Mouse (Mus musculus): ENCODE results near the gene Psmd9. TPM values are rescaled to one million over a fixed set of nuclear protein-coding genes. Genes with fewer than 3 reads are reported as not detected.
"Not testable (repeated sequence)": the region's sequence is repeated elsewhere in the genome, so short reads cannot be mapped to it uniquely, and the experiment has no call there.

The Psmd9 gene
- polyA plus RNA-seq, 1 experiment from 2014 or later = 66.7 TPM

- H3K4me2 ChIP-seq = no peak overlapping the region
- H3K4me3 ChIP-seq (ENCODE audit: low read depth, low read length) = no peak overlapping the region
- H3K27ac ChIP-seq (ENCODE audit: low read depth, low read length) = no peak overlapping the region
- H3K36me3 ChIP-seq (ENCODE audit: control insufficient read depth, insufficient read depth, low read length) = no peaks in the 10 kb centered on the region
- no peak overlapping the region for H3K9ac ChIP-seq (ENCODE audit: low read depth, low read length)
- 68% methylated on average over 6 of the region's 6 CpGs for WGBS (ENCODE audit: insufficient replicate concordance)
- H3K27me3 ChIP-seq (ENCODE audit: control insufficient read depth, insufficient read depth, low read length) = no peaks in the 10 kb centered on the region
- ATAC-seq (replicated peaks; ENCODE audit: insufficient number of reproducible peaks, low FRiP score, low TSS enrichment) = no peak
- H3K4me1 ChIP-seq (ENCODE audit: control insufficient read depth, insufficient read depth, low read length) = no peaks in the 10 kb centered on the region
- H3K9me3 ChIP-seq (replicated peaks; ENCODE audit: control insufficient read depth, low read length) = no peaks in the 10 kb centered on the region
These were observed 22.2 kb downstream of the Psmd9 start for GRCm38 (mm10) chr5:123191427-123191826.

DNA sequence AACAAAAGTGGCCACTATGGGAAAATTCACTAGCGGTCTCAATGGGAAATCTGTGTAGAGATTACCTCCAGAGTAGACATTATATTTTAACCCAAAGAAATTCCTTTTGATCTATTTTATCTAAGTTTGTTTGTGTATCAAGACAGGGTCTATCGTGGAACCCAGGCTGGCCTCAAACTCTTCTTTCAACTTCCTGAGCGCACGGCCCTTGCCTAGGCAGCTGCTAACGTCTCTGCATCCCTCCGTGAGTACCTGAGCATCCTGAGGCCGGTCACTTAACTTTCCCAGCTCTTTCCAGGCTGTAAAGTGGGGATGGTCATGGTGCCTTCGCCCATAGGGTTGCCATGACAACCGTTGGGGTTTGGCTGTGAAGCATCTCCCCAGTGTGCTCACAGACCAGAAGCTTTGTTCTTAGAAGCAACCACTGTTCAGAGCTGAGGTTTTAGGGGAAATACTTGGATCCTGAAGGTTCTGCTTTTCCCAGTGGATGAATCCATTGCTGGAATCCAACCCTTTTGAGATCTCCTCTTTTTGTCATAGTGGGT is 23.5 kb downstream of the Psmd9 start:
- Histone ChIP-seq H3K9me3 (replicated peaks; ENCODE audit: control insufficient read depth, low read length) (no peaks in the 10 kb centered on the region), H3K4me1 (ENCODE audit: control insufficient read depth, insufficient read depth, low read length) (no peaks in the 10 kb centered on the region), H3K36me3 (ENCODE audit: control insufficient read depth, insufficient read depth, low read length) (no peaks in the 10 kb centered on the region), H3K27ac (ENCODE audit: low read depth, low read length) (no peak overlapping the region), H3K4me3 (ENCODE audit: low read depth, low read length) (no peak overlapping the region), H3K4me2 (no peak overlapping the region), H3K9ac (ENCODE audit: low read depth, low read length) (no peak overlapping the region), H3K27me3 (ENCODE audit: control insufficient read depth, insufficient read depth, low read length) (no peaks in the 10 kb centered on the region)
- WGBS (ENCODE audit: insufficient replicate concordance) = 59% methylated on average over 9 of the region's 9 CpGs
- ATAC-seq (replicated peaks; ENCODE audit: insufficient number of reproducible peaks, low FRiP score, low TSS enrichment) = no peak

DNA sequence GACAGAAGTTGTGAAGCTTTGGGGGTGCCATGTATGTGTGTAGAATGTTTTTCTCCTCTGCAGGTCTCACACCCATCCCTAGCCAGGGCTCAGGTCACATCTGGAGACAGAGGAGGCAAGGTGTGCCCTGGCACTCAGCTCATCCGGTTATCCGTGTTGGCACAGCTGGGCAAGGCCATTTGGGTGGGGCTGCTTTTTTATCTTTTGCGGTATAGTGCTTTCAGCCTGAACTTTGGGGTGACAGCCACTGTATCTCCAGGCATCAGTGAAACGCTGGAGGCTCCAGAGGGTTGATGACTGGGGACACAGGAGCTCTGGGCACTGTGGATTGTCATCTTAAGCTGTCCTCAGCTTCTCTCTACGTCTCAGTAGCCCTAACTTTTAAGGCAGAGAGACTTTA is 24.2 kb downstream of the Psmd9 start:
- H3K4me2 ChIP-seq = no peak overlapping the region
- no peaks in the 10 kb centered on the region for H3K9me3 ChIP-seq (replicated peaks; ENCODE audit: control insufficient read depth, low read length)
- H3K27ac ChIP-seq (ENCODE audit: low read depth, low read length) = no peak overlapping the region
- no peaks in the 10 kb centered on the region for H3K36me3 ChIP-seq (ENCODE audit: control insufficient read depth, insufficient read depth, low read length)
- no peak for ATAC-seq (replicated peaks; ENCODE audit: insufficient number of reproducible peaks, low FRiP score, low TSS enrichment)
- H3K4me3 ChIP-seq (ENCODE audit: low read depth, low read length) = no peak overlapping the region
- no peak overlapping the region for H3K9ac ChIP-seq (ENCODE audit: low read depth, low read length)
- WGBS (ENCODE audit: insufficient replicate concordance) = 68% methylated on average over 5 of the region's 5 CpGs
- no peaks in the 10 kb centered on the region for H3K4me1 ChIP-seq (ENCODE audit: control insufficient read depth, insufficient read depth, low read length)
- H3K27me3 ChIP-seq (ENCODE audit: control insufficient read depth, insufficient read depth, low read length) = no peaks in the 10 kb centered on the region

GRCm38 (mm10) chr5:123194856-123195255 is 25.6 kb downstream of the Psmd9 start:
- no peaks in the 10 kb centered on the region for H3K27me3 ChIP-seq (ENCODE audit: control insufficient read depth, insufficient read depth, low read length)
- no peak for ATAC-seq (replicated peaks; ENCODE audit: insufficient number of reproducible peaks, low FRiP score, low TSS enrichment)
- H3K9ac ChIP-seq (ENCODE audit: low read depth, low read length) = no peak overlapping the region
- WGBS (ENCODE audit: insufficient replicate concordance) = 79% methylated on average over 6 of the region's 6 CpGs
- no peaks in the 10 kb centered on the region for H3K9me3 ChIP-seq (replicated peaks; ENCODE audit: control insufficient read depth, low read length)
- H3K4me2 ChIP-seq = no peak overlapping the region
- no peak overlapping the region for H3K4me3 ChIP-seq (ENCODE audit: low read depth, low read length)
- H3K4me1 ChIP-seq (ENCODE audit: control insufficient read depth, insufficient read depth, low read length) = no peaks in the 10 kb centered on the region
- H3K27ac ChIP-seq (ENCODE audit: low read depth, low read length) = no peak overlapping the region
- no peaks in the 10 kb centered on the region for H3K36me3 ChIP-seq (ENCODE audit: control insufficient read depth, insufficient read depth, low read length)

- no peak overlapping the region for H3K4me2 ChIP-seq
- H3K4me3 ChIP-seq (ENCODE audit: low read depth, low read length) = no peak overlapping the region
- no peak overlapping the region for H3K9ac ChIP-seq (ENCODE audit: low read depth, low read length)
- no peaks in the 10 kb centered on the region for H3K4me1 ChIP-seq (ENCODE audit: control insufficient read depth, insufficient read depth, low read length)
- no peaks in the 10 kb centered on the region for H3K9me3 ChIP-seq (replicated peaks; ENCODE audit: control insufficient read depth, low read length)
- 85% methylated on average over 16 of the region's 16 CpGs for WGBS (ENCODE audit: insufficient replicate concordance)
- H3K27me3 ChIP-seq (ENCODE audit: control insufficient read depth, insufficient read depth, low read length) = no peaks in the 10 kb centered on the region
- ATAC-seq (replicated peaks; ENCODE audit: insufficient number of reproducible peaks, low FRiP score, low TSS enrichment) = no peak
- H3K27ac ChIP-seq (ENCODE audit: low read depth, low read length) = no peak overlapping the region
- no peaks in the 10 kb centered on the region for H3K36me3 ChIP-seq (ENCODE audit: control insufficient read depth, insufficient read depth, low read length)
These were observed 26.3 kb downstream of the Psmd9 start for GRCm38 (mm10) chr5:123195500-123196000.

- Histone ChIP-seq H3K4me3 (ENCODE audit: low read depth, low read length) (no peak overlapping the region), H3K9me3 (replicated peaks; ENCODE audit: control insufficient read depth, low read length) (no peaks in the 10 kb centered on the region), H3K36me3 (ENCODE audit: control insufficient read depth, insufficient read depth, low read length) (no peaks in the 10 kb centered on the region), H3K27me3 (ENCODE audit: control insufficient read depth, insufficient read depth, low read length) (no peaks in the 10 kb centered on the region), H3K4me1 (ENCODE audit: control insufficient read depth, insufficient read depth, low read length) (no peaks in the 10 kb centered on the region), H3K9ac (ENCODE audit: low read depth, low read length) (no peak overlapping the region), H3K4me2 (no peak overlapping the region), H3K27ac (ENCODE audit: low read depth, low read length) (no peak overlapping the region)
- WGBS (ENCODE audit: insufficient replicate concordance) = 77% methylated on average over 4 of the region's 4 CpGs
- ATAC-seq (replicated peaks; ENCODE audit: insufficient number of reproducible peaks, low FRiP score, low TSS enrichment) = no peak
These were observed 27.5 kb downstream of the Psmd9 start for GRCm38 (mm10) chr5:123196746-123197145.

GRCm38 (mm10) chr5:123198523-123198922 is 29.3 kb downstream of the Psmd9 start:
- Histone ChIP-seq H3K4me1 (ENCODE audit: control insufficient read depth, insufficient read depth, low read length) (no peaks in the 10 kb centered on the region), H3K27me3 (ENCODE audit: control insufficient read depth, insufficient read depth, low read length) (no peaks in the 10 kb centered on the region), H3K9ac (ENCODE audit: low read depth, low read length) (no peak overlapping the region), H3K36me3 (ENCODE audit: control insufficient read depth, insufficient read depth, low read length) (no peaks in the 10 kb centered on the region), H3K4me3 (ENCODE audit: low read depth, low read length) (no peak overlapping the region), H3K4me2 (no peak overlapping the region), H3K27ac (ENCODE audit: low read depth, low read length) (no peak overlapping the region), H3K9me3 (replicated peaks; ENCODE audit: control insufficient read depth, low read length) (no peaks in the 10 kb centered on the region)
- no peak for ATAC-seq (replicated peaks; ENCODE audit: insufficient number of reproducible peaks, low FRiP score, low TSS enrichment)
- WGBS (ENCODE audit: insufficient replicate concordance) = 56% methylated on average over 4 of the region's 4 CpGs

- H3K4me2 ChIP-seq; H3K27ac ChIP-seq (ENCODE audit: low read depth, low read length); ATAC-seq (replicated peaks; ENCODE audit: insufficient number of reproducible peaks, low FRiP score, low TSS enrichment); H3K4me3 ChIP-seq (ENCODE audit: low read depth, low read length); H3K4me1 ChIP-seq (ENCODE audit: control insufficient read depth, insufficient read depth, low read length); H3K9ac ChIP-seq (ENCODE audit: low read depth, low read length); H3K9me3 ChIP-seq (replicated peaks; ENCODE audit: control insufficient read depth, low read length); H3K36me3 ChIP-seq (ENCODE audit: control insufficient read depth, insufficient read depth, low read length); H3K27me3 ChIP-seq (ENCODE audit: control insufficient read depth, insufficient read depth, low read length): not testable (repeated sequence)
- WGBS (ENCODE audit: insufficient replicate concordance) = 80% methylated on average over 5 of the region's 7 CpGs
These were observed 31.8 kb downstream of the Psmd9 start for GRCm38 (mm10) chr5:123200816-123201522.

DNA sequence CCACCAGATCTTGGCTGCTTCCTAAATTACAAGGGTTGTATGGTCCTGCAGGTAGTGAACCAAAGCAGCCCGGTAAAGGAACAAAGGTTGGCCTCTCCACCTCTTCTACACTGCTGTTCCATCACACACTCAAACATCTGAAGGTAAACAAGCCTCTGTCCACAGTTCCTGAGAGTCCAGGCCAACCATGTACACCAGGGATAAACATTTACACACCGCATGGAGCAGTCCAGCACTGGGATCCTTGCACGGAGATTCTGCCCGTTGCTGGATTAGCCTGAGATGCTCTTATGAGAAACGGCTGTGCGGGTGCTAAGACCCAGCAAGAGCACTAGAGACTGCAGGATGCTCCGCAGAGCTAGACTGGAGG is 32.3 kb downstream of the Psmd9 start:
- no peak for ATAC-seq (replicated peaks; ENCODE audit: insufficient number of reproducible peaks, low FRiP score, low TSS enrichment)
- no peak overlapping the region for H3K9ac ChIP-seq (ENCODE audit: low read depth, low read length)

More for the DNA sequence above, 32.3 kb downstream of the Psmd9 start:
- no peaks in the 10 kb centered on the region for H3K4me1 ChIP-seq (ENCODE audit: control insufficient read depth, insufficient read depth, low read length)
- no peak overlapping the region for H3K4me2 ChIP-seq
- H3K27me3 ChIP-seq (ENCODE audit: control insufficient read depth, insufficient read depth, low read length) = no peaks in the 10 kb centered on the region
- no peak overlapping the region for H3K27ac ChIP-seq (ENCODE audit: low read depth, low read length)
- WGBS (ENCODE audit: insufficient replicate concordance) = 77% methylated on average over 7 of the region's 7 CpGs
- no peak overlapping the region for H3K4me3 ChIP-seq (ENCODE audit: low read depth, low read length)
- H3K9me3 ChIP-seq (replicated peaks; ENCODE audit: control insufficient read depth, low read length) = no peaks in the 10 kb centered on the region
- no peaks in the 10 kb centered on the region for H3K36me3 ChIP-seq (ENCODE audit: control insufficient read depth, insufficient read depth, low read length)

Measured in heart, embryonic 11.5 days (tissue).